Mouse (Mus musculus) left cerebral cortex, postnatal 14 days (tissue): ENCODE results near the gene Cgref1. TPM values are rescaled to one million over a fixed set of nuclear protein-coding genes. Genes with fewer than 3 reads are reported as not detected.

Experiments used
- DNase-seq, 2 experiments: peaks; one replicate each; pipeline ENCODE4 v3.0.0; 2021 to 2022; ENCODE audit warnings: low spot score in 2 of 2, mixed read lengths in 1 of 2
- intact Hi-C: fragments of 180-260 bp; cut with DNase I; formaldehyde crosslinking; loops from one replicate; pipeline ENCODE4 v1.15.1; 2025
- total RNA-seq, 2 experiments: library from RNA; stranded (reverse); gene quantifications; 2 replicates each; pipeline ENCODE4 v1.2.3; 2021

Gene Cgref1
- total RNA-seq, 2 experiments from 2014 or later, result 33.2 to 35.3 TPM

DNA sequence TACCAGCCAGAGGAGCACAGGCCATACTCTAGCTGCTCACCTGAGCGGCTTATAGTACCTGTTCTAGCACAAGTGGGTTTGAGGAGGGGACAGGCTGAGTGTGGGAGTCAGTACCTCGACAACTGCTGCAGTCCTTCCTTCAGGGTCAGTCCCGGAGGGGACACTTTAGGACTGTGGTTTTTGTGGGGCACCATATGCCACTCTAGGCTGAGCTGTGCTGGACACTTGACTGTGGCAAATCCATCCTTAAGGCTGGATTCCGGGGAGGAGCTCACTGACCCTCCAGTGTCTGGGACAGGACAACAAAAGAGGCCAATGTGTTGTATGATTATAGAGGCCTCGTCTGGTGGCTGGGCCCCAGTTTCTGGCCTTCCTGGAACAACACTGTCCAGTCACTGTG is 7.2 kb upstream of the Cgref1 start:
- DNase-seq, result no peak
- intact Hi-C loops, result loop anchor here (10.0 kb wide), 1 partner anchor 242 kb away; the partner anchor contains the start of genes Eif2b4 and Snx17

GRCm38 (mm10) chr5:30951706-30952105 is 6.3 kb upstream of the Cgref1 start:
- intact Hi-C loops, result loop anchor here (10.0 kb wide), 1 partner anchor 243 kb away; the partner anchor contains the start of genes Eif2b4 and Snx17

GRCm38 (mm10) chr5:30950922-30951321 is 5.5 kb upstream of the Cgref1 start:
- intact Hi-C loops, result loop anchor here (10.0 kb wide), 1 partner anchor 244 kb away; the partner anchor contains the start of genes Eif2b4 and Snx17
- no peak for DNase-seq

More at GRCm38 (mm10) chr5:30951706-30952105, 6.3 kb upstream of the Cgref1 start:
- DNase-seq, result no peak

- no peak for DNase-seq
- intact Hi-C loops, result loop anchor here (10.0 kb wide), 1 partner anchor 244 kb away; the partner anchor contains the start of genes Eif2b4 and Snx17
Observed at GRCm38 (mm10) chr5:30950451-30950850, 5.1 kb upstream of the Cgref1 start.

DNA sequence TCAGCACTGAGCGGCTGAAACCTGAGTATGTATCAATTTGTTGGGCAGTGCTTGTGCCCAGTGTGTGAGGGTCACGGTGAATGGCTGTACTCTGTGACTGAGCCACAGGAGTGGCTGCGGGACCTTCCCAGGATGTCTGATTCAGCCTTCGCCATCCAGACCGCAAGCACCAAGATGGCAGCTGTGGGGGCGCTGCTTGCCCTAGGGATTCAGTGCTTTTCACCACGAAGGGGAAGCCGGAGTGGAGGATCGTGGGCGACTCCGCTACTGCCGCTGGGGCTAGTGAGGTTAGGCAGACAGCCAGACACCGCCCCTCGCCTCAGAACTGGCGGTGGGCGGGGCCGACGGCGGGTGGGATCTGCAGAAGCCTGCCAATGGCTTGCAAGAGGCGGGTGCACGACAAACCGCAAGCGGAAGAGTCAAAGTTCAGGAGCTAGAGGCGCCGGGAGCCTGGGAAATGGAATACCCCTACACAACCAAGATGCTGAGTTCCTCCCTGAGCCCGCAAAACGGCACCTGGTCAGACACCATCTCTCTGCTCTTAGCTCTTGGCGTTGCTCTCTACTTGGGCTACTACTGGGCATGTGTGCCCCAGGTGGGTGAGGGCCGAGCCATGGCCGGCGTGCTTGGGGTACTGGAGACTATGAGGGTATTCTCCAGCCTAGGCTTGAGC is 4.4 kb upstream of the Cgref1 start:
- intact Hi-C loops, result loop anchor here (10.0 kb wide), 1 partner anchor 245 kb away; the partner anchor contains the start of genes Eif2b4 and Snx17
- peak; percentile 94 for DNase-seq

- DNase-seq, result no peak
Observed at GRCm38 (mm10) chr5:30948620-30949019, 3.2 kb upstream of the Cgref1 start.

GRCm38 (mm10) chr5:30944344-30944743 is 1.0 kb downstream of the Cgref1 start:
- DNase-seq, result no peak
- intact Hi-C loops, result no loop called here

More at GRCm38 (mm10) chr5:30948620-30949019, 3.2 kb upstream of the Cgref1 start:
- intact Hi-C loops, result no loop called here

DNA sequence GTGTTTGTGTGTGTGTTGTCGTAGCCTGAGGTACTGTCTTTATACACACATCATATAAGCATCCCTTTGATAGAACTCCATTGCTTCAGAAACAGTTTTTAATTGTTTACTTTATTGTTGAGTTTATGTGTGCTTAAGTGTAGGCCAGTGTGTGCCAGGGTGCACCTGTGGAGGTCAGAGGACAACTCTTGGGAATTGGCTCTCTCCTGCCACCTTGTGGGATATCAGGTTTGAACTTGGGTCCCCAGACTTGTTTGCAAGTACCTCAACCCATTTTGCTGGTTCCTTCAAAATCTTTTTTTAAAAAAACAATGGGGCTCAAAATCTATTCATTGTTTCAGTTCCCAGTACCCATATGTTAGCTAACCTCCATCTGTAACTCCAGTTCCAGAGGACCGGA is 2.4 kb downstream of the Cgref1 start:
- intact Hi-C loops, result no loop called here
- DNase-seq, result no peak

- intact Hi-C loops, result no loop called here
- no peak for DNase-seq
Observed at GRCm38 (mm10) chr5:30934725-30935461, 10.5 kb downstream of the Cgref1 start.

DNA sequence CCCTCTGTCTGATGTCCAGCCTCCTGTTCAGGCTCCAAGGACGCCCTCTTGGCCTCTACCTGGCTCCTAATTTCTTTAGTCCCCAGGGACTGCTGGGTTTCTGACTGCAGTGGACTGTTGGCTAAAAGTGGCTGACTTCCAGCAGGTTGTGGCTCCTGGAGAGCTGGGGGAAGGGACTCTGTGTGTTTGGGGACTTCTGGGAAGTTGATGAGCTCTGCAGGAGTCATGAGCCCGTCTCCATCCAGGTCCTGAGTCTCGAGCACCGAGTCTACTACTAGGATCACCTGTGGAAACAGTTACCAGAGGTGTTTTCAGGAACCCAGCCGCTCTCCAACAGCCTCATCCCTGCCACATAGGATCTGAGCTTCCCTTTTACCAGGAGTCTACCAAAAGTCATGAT is 11.7 kb downstream of the Cgref1 start:
- DNase-seq, result no peak
- intact Hi-C loops, result no loop called here

GRCm38 (mm10) chr5:30931378-30931777 is 14.0 kb downstream of the Cgref1 start:
- intact Hi-C loops, result loop anchor here (2.0 kb wide), 1 partner anchor 73 kb away; no protein-coding TSS in a partner anchor

DNA sequence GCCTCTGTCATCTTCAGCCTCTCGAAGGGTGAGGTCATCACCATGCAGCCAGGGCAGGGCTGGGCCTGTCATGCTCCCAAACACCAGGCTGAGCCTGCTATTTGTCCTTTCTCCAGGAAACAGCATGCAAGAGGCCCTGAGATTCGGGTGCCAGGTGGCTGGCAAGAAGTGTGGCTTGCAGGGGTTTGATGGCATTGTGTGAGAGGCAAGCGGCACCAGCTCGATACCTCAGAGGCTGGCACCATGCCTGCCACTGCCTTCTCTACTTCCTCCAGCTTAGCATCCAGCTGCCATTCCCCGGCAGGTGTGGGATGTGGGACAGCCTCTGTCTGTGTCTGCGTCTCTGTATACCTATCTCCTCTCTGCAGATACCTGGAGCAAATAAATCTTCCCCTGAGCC is 14.5 kb downstream of the Cgref1 start:
- intact Hi-C loops, result loop anchor here (2.0 kb wide), 1 partner anchor 74 kb away; no protein-coding TSS in a partner anchor
- no peak for DNase-seq

More at GRCm38 (mm10) chr5:30931378-30931777, 14.0 kb downstream of the Cgref1 start:
- no peak for DNase-seq

DNA sequence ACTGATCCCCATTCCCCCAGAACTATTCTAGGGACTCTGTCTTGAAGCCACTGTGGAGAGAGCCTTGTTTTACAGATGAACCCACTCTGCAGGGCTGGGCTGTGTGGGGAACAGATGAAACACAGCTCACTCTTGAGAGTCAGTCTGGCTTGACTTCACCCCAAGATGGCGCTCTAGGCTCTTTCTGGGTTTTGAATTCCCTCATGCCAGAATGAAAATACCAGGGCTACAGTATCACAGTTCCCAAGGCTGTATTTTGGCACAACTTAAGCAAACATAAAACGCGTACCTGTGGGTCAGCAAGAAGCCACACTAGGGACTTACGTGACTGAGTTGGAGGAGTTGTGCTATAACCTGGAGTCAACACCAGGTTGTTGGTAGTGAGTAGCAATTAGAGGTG is 15.3 kb downstream of the Cgref1 start:
- peak; percentile 89 to 90 for DNase-seq
- intact Hi-C loops, result loop anchor here (2.0 kb wide), 1 partner anchor 75 kb away; no protein-coding TSS in a partner anchor

DNA sequence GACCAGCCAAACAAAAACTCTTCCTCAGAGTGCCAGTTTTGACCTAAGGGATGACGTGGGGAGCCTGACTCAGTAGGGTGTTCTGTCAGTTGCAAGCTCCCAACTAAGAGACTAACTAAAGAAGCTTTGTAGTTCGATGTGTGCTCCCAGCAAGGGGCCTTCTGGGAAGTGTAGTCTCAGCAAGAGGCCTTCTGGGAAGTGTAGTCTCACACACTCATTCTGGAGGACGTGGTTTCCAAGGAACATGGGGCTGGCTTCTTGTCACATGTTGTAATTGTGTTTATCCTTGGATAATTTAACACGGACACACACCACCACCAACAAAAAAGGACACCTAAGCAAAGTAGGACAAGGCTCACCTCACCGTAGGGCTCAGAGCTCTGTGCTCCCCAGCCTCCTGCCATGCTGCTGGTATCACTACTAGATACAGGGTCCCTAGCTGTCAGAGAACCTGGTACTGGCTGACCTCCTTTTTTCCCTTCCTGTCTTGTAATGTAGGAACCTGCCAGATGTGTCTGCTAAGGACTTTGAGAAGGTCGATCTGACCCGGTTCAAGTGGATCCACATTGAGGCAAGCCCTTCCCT is 17.4 kb downstream of the Cgref1 start:
- DNase-seq, result peak; percentile 62 to 72
- intact Hi-C loops, result no loop called here

- intact Hi-C loops, result no loop called here
- no peak for DNase-seq
Observed at GRCm38 (mm10) chr5:30926073-30926472, 19.3 kb downstream of the Cgref1 start.

DNA sequence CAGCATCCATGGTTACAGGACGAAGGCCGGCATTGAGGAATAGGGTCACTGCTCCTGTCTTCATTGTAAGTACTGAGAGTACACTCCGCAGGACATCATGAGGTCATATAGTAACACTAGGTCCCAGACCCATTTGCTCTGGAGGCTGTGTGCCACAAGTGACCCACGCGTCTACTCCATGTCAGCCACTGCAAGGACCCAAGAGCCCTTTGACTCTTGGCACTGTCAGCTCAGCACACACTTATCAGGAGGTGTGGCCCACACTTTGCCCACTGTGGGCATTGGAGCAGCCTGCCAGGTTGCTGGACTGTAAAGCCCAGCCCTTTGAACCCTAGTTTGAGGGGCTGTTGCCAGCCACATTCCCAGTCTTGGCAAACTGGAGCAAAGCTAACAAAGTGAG is 20.2 kb downstream of the Cgref1 start:
- intact Hi-C loops, result no loop called here

DNA sequence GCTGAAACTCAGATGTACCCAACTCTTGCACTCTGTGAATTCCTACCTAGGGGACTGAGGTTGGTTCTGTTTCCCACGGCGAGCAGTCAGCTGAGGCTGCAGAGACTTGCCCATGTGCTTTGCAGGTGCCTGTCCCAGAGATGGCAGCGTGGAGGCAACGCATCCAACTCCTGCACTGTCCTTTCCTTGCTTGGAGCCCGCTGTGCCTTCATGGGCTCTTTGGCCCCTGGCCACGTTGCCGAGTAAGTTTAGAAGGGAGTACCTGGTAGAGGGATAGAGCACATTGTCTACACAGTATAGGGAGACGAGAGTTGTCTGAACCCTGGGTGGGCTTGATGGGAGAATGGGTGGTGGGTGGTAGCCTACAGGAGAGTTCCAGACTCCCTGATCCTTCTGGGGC is 20.8 kb downstream of the Cgref1 start:
- DNase-seq, result no peak
- intact Hi-C loops, result no loop called here

More for the DNA sequence above, 20.2 kb downstream of the Cgref1 start:
- DNase-seq, result no peak

GRCm38 (mm10) chr5:30923119-30923518 is 22.3 kb downstream of the Cgref1 start:
- DNase-seq, result no peak
- intact Hi-C loops, result no loop called here

DNA sequence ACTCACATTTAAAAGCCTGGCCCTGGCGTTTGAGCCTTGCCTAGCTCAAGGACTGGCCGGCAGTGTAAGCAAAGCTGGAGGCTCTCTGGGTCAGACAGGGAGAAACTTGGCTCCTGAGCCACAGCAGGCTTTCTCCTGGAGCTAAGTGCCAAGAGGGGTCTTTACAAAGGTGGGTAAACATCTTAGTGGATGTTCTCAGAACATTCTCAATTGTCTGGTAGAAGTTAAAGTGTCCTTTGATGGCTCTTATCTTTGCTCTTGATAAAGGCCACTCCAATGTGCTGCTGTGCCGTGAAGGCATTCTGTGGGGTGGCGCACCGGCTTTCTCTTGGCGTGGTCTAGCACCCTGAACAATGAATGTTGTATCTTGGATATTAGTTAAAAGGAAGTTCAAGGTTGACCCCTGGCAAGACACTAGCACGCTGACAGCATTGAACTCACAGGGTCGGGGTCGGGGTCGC is 22.8 kb downstream of the Cgref1 start:
- DNase-seq, result no peak
- intact Hi-C loops, result no loop called here
